Mouse (Mus musculus): Measurements from ENCODE around the gene Gabbr2.

- TF ChIP-seq GATA1 (IDR thresholded peaks at IDR 0.05; ENCODE audit: borderline replicate concordance, low read length) (no peak), FLI1 (IDR thresholded peaks at IDR 0.05; ENCODE audit: low read length) (no peak)
Measured at GRCm38 (mm10) chr4:46885627-46886383, 105.9 kb downstream of the Gabbr2 start.

All from megakaryocyte, embryonic 14.5 days (primary cell).